ENCODE assay signal across 26 mouse cellular contexts in the genomic region with DNA sequence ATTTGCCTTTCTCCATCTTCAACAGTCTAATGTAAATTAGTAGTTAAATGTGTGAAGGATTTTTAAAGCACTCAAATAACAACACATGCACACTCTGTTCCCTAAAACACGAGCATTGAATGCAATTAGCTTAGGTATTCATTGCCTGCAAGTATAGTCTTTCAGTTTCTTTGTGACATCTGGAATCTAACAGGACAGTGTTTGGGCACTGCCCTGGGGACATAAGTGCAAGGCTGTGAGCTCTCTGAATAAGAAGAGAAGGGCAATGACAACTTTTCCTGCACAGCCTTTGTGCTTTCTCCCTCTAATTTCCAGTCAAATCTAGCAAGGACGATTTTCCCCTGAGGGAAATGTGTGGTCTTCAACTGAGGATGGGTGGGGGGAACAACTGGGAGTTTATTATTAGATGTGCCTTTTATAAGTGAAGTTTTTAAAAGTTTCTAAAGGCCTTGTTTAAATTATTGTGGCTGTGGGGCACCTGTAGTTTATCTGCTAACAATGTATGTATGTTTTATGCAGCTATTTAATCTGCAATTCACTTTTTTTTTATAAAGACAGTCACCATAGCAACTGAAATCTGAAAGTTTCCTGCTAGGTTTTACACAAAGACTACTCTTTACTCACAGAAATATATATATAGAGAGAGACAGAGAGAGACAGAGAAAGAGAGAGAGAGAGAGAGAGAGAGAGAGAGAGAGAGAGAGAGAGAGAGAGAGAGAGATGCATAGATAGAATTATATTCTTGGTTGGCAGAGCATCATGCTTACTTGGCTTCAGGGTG.
DNase-seq lines count a peak whose midpoint lies in the region; ATAC-seq lines count a peak whose summit lies in the region.
"Had no signal": no experiment of that assay in that cellular context is flagged by ENCODE, and none has a peak within 500 bp of the region (broad histone marks: within the 10 kb centered on the region; RNA-seq: fewer than 3 reads in every experiment).

No protein-coding gene starts in this region.

- H3K4me2 ChIP-seq in forebrain, embryonic 12.5 days: no peak overlapping the region
- H3K4me2 ChIP-seq in forebrain, embryonic 15.5 days (replicated peaks): no peak overlapping the region
- H3K4me2 ChIP-seq in heart, embryonic 12.5 days: no peak overlapping the region
- H3K4me2 ChIP-seq: embryonic facial prominence, embryonic 15.5 days; forebrain, embryonic 13.5 days; hindbrain, embryonic 15.5 days; kidney, embryonic 15.5 days; limb, embryonic 13.5 days; liver, embryonic 11.5 days; lung, embryonic 15.5 days; neural tube, embryonic 13.5 days had no signal

- H3K9me3 ChIP-seq in forebrain, embryonic 12.5 days: no peaks in the 10 kb centered on the region
- H3K9me3 ChIP-seq in forebrain, embryonic 15.5 days: no peaks in the 10 kb centered on the region
- no peaks in the 10 kb centered on the region for H3K9me3 ChIP-seq in heart, embryonic 12.5 days (replicated peaks)
- H3K9me3 ChIP-seq: embryonic facial prominence, embryonic 15.5 days; forebrain, embryonic 13.5 days; G1E; hindbrain, embryonic 10.5 days; hindbrain, embryonic 15.5 days; kidney, embryonic 15.5 days; limb, embryonic 13.5 days; lung, embryonic 15.5 days; neural tube, embryonic 13.5 days had no signal

- H3K36me3 ChIP-seq in forebrain, embryonic 12.5 days (replicated peaks): no peaks in the 10 kb centered on the region
- no peaks in the 10 kb centered on the region for H3K36me3 ChIP-seq in forebrain, embryonic 15.5 days
- no peaks in the 10 kb centered on the region for H3K36me3 ChIP-seq in heart, embryonic 12.5 days
- H3K36me3 ChIP-seq: embryonic facial prominence, embryonic 15.5 days; G1E; hindbrain, embryonic 10.5 days; hindbrain, embryonic 15.5 days; kidney, embryonic 15.5 days; limb, embryonic 13.5 days; lung, embryonic 15.5 days; neural tube, embryonic 13.5 days had no signal

- H3K4me1 ChIP-seq in forebrain, embryonic 12.5 days: peaks cover 4% of the 10 kb centered on the region; the same call in 1 of the 2 replicates
- H3K4me1 ChIP-seq in forebrain, embryonic 15.5 days: no peaks in the 10 kb centered on the region
- no peaks in the 10 kb centered on the region for H3K4me1 ChIP-seq in heart, embryonic 12.5 days (replicated peaks)
- H3K4me1 ChIP-seq: embryonic facial prominence, embryonic 15.5 days; forebrain, embryonic 13.5 days; hindbrain, embryonic 10.5 days; hindbrain, embryonic 15.5 days; kidney, embryonic 15.5 days; limb, embryonic 13.5 days; lung, embryonic 15.5 days; neural tube, embryonic 13.5 days had no signal

- H3K27ac ChIP-seq in forebrain, embryonic 12.5 days: no peak overlapping the region
- no peak overlapping the region for H3K27ac ChIP-seq in forebrain, embryonic 15.5 days (replicated peaks)
- no peak overlapping the region for H3K27ac ChIP-seq in heart, embryonic 12.5 days (ENCODE audit: poor library complexity, severe bottlenecking)
- H3K27ac ChIP-seq: embryonic facial prominence, embryonic 15.5 days; forebrain, embryonic 13.5 days; hindbrain, embryonic 10.5 days; hindbrain, embryonic 15.5 days; kidney, embryonic 15.5 days; limb, embryonic 13.5 days; lung, embryonic 15.5 days; neural tube, embryonic 13.5 days had no signal

- no peaks in the 10 kb centered on the region for H3K27me3 ChIP-seq in forebrain, embryonic 12.5 days
- H3K27me3 ChIP-seq in forebrain, embryonic 15.5 days: no peaks in the 10 kb centered on the region
- no peaks in the 10 kb centered on the region for H3K27me3 ChIP-seq in heart, embryonic 12.5 days (replicated peaks)
- H3K27me3 ChIP-seq: embryonic facial prominence, embryonic 15.5 days; forebrain, embryonic 13.5 days; hindbrain, embryonic 15.5 days; kidney, embryonic 15.5 days; limb, embryonic 13.5 days; lung, embryonic 15.5 days; neural tube, embryonic 13.5 days had no signal

- 9% methylated on average over 2 of the region's 2 CpGs for WGBS in forebrain, embryonic 12.5 days
- 7% methylated on average over 2 of the region's 2 CpGs for WGBS in forebrain, embryonic 15.5 days
- WGBS in heart, embryonic 12.5 days: 46% methylated on average over 2 of the region's 2 CpGs

- ATAC-seq in forebrain, embryonic 12.5 days (ENCODE audit: low FRiP score): peak; percentile 11; the same call in 1 of the 2 replicates
- no peak for ATAC-seq in forebrain, embryonic 15.5 days (replicated peaks)
- no peak for ATAC-seq in heart, embryonic 12.5 days (ENCODE audit: insufficient number of reproducible peaks, low FRiP score)
- ATAC-seq: forebrain, embryonic 13.5 days; inflammation-experienced regulatory T-cells, adult 6 months had no signal

- DNase-seq in ES-CJ7 (ENCODE audit: low read depth, low spot score) (peak; percentile 57), R1 (ENCODE audit: low read depth, low spot score) (peak; percentile 33)
- DNase-seq in mesoderm, embryonic 11.5 days (ENCODE audit: low read depth, low spot score): peak; percentile 0
- no peak for DNase-seq in kidney, postnatal 36 days
- DNase-seq: adrenal gland, postnatal 14 days; cerebellum, adult 2 months; cerebellum, postnatal 14 days; gastrocnemius, postnatal 10 days; heart, postnatal 14 days; kidney, adult 18-20 months; kidney, postnatal 25 days; thymus, postnatal 4 days had no signal

- H3K9ac ChIP-seq in forebrain, embryonic 12.5 days: no peak overlapping the region
- H3K9ac ChIP-seq in forebrain, embryonic 15.5 days (replicated peaks): no peak overlapping the region
- no peak overlapping the region for H3K9ac ChIP-seq in heart, embryonic 12.5 days
- H3K9ac ChIP-seq: embryonic facial prominence, embryonic 15.5 days; forebrain, embryonic 13.5 days; hindbrain, embryonic 15.5 days; kidney, embryonic 15.5 days; limb, embryonic 13.5 days; lung, embryonic 15.5 days; neural tube, embryonic 13.5 days had no signal

- no peak overlapping the region for H3K4me3 ChIP-seq in forebrain, embryonic 12.5 days (replicated peaks)
- no peak overlapping the region for H3K4me3 ChIP-seq in forebrain, embryonic 15.5 days
- no peak overlapping the region for H3K4me3 ChIP-seq in heart, embryonic 12.5 days
- H3K4me3 ChIP-seq: embryonic facial prominence, embryonic 15.5 days; forebrain, embryonic 13.5 days; hindbrain, embryonic 10.5 days; hindbrain, embryonic 15.5 days; kidney, embryonic 15.5 days; limb, embryonic 13.5 days; lung, embryonic 15.5 days; neural tube, embryonic 13.5 days had no signal

Comparison
In these comparisons a context has a peak if more than half of its experiments do, and no peak if none do; other contexts are left out.
1. DNase-seq: peak in ES-CJ7 (single experiment), R1 (single experiment) and mesoderm, embryonic 11.5 days (single experiment); none in kidney, postnatal 36 days (0 of 2).